Comparison of ENCODE assay signal across 8 mouse cellular contexts in the genomic region with DNA sequence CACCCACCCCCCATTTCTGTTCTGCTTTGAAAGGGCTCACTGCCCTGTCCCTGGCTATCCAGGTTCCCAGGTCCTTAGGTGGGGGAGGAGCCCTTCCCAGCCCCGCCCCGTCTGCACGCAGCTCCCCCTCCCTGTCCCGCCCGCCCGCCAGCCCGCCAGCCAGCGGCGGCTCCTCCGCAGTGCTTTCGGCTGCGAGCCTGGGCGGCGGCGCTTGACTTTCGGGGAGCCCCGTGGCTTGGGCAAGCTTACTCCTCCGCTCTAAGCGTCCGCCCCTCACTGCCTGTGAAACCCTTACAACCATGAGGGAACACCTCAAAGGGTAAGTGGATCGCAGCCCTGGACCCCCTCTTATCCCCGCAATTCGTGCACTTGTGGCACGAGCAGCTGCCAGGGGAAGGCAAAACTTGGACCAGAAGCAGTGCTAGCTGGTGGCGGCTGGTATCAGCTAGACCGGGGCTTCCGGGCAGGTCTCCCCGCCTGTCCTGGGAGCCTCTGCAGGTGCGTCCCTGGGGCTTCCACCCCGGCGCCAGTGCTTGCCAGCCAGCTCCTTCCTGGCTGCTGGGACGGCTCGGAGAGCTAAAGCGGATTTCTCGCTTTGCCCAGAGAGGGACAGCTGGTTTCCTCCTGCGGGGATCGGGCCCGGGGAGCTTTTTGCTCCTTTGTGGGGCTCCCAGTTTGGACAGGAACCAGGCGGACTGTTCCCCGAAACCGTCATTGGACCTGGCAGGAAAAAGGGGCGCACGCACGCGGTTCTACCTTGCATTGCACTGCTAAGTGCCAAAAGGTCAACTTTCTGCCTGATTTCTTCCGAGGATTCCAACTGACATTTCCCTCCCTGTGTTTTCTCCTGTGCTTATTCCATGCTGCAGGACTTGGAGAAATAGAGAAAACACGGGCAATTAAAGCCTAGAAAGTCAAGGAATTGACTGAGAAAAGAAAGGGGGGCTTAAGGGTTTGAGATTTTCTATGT.
A peak's percentile ranks its signal among the peaks of the same experiment; 100 is the strongest.
DNase-seq lines count a peak whose midpoint lies in the region; ATAC-seq lines count a peak whose summit lies in the region.

No protein-coding gene starts in this region.

- H3K36me3 ChIP-seq in hindbrain, embryonic 13.5 days = no peaks in the 10 kb centered on the region

- H3K27me3 ChIP-seq in hindbrain, embryonic 13.5 days = no peaks in the 10 kb centered on the region

- peak; percentile 82 for DNase-seq in ZHBTc4 (ENCODE audit: low read depth, low spot score)
- DNase-seq in cerebellum, postnatal 14 days = peak; percentile 45 to 46
- peak; percentile 35 for DNase-seq in gastrocnemius, adult 18-20 months (ENCODE audit: low spot score)
- DNase-seq in layer of hippocampus, postnatal 25 days (ENCODE audit: extremely low spot score in 1 of 2, low spot score in 1 of 2) = peak; percentile 32 to 56
- DNase-seq in lung, postnatal 36 days = peak; percentile 68
- DNase-seq in right cerebral cortex, adult 18-20 months = peak; percentile 52
- DNase-seq in urinary bladder, postnatal 14 days (ENCODE audit: low spot score) = peak; percentile 64

- H3K4me1 ChIP-seq in hindbrain, embryonic 13.5 days (replicated peaks) = no peaks in the 10 kb centered on the region

- H3K27ac ChIP-seq in hindbrain, embryonic 13.5 days = no peak overlapping the region

- WGBS in hindbrain, embryonic 13.5 days = 25% methylated on average over 34 of the region's 47 CpGs

- peak; percentile 92 for ATAC-seq in hindbrain, embryonic 13.5 days (ENCODE audit: low FRiP score)

- H3K4me2 ChIP-seq in hindbrain, embryonic 13.5 days = peak overlapping the region; percentile 63

- no peaks in the 10 kb centered on the region for H3K9me3 ChIP-seq in hindbrain, embryonic 13.5 days

- peak overlapping the region; percentile 71 for H3K9ac ChIP-seq in hindbrain, embryonic 13.5 days

- H3K4me3 ChIP-seq in hindbrain, embryonic 13.5 days = peak overlapping the region; percentile 52
